Mouse (Mus musculus) spleen, postnatal 36 days (tissue): ENCODE measurements around the gene Zfx.

Source experiments
- DNase-seq, 2 experiments: peaks; one replicate each; pipeline ENCODE4 v3.0.0; 2022; ENCODE audit warnings: low spot score in 2 of 2, mixed read lengths in 1 of 2

The Zfx gene

DNA sequence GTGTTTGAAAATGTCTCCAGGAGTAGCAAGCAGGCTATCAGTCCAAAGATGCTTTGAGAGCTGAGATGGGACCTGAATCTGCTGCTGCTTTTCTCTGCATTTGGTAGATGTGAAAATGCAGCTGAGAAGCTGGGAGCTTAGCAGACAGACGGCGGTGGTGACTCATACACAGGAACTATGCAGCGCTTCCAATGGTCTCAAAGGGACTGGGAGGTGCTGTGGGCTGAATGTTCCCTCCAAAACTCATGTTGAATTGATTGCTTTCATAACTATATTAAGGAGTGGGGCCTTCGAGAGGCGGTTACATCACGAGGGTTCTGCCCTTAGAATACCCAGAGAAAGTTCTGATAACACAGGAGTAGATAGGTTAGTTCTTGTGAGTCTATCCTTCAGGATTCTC, 62.3 kb downstream of the Zfx start:
- DNase-seq: no peak

DNA sequence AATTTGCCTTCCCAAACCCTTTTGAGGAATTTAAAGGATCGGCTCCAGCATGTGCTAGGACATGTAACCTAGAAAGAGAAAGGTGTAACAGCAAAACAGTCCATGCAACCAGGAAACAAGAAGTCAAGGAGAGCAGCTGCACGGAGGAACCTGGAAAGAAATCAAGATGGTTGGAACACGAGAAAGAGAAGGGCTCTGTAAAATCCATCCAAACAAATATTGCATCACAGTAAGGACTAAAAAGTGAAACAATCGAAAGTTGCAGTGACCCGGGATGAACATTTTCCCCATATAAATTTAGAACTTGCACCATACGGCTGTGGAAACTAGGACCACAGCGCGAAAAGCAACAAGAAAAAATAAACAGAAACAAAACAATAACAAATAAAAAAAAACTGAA, 62.8 kb downstream of the Zfx start:
- DNase-seq: no peak

DNA sequence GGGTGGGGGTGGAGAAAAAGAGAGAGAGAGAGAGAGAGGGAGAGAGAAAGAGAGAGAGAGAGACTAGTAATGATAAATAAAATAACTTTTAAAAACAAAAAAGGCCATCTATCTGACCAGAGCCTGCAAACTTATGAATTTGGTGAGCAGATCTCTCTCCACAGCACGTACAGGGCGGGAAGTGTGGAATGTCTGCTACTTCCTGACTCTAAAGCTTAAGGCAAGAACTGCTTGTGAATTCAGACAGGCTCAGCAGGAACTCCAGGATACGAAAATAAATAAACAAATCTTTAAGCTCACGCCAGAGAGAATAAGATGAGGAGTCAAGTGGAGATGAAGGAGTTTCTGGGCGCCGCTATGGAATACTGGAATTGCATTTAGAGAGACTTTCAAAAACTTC, 64.8 kb downstream of the Zfx start:
- DNase-seq: no peak

DNA sequence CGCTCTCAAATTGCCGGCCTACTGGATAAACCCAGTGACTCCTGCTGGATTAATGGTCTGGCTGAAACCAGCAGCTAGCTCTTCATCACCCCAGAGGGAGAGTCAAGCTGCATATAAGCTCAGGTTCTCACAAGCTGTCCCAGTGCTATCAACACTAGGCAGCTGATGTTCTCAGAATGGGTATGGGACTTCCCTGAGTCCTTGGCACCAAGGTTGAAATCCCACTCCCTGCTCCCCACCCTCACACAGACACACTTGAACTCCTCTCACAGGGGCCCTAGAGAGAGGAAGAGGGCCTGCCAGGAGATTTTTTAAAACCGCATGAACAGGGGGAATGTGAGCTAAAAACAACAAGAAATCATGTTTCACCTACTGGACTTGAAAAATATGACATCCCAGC, 74.5 kb downstream of the Zfx start:
- no peak for DNase-seq

DNA sequence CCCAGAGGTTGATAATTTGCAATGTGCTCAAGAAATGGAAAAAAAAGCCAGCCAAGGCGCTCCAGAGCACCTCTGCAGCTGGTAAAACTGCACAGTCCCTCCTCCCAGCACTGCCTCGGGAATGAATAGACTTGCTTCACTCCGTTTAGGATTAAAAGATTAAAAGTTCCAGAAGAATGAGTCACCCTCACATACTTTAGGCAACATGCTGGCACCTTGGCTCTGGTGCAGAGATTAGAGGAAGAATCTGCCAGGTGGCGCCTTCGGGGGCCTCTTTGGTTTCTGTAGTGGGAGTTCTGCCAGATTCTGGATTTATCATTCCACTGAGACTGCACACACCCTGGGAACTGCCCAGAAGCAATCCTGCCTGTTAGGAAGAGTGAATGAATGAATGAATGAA, 75.5 kb downstream of the Zfx start:
- DNase-seq: no peak

DNA sequence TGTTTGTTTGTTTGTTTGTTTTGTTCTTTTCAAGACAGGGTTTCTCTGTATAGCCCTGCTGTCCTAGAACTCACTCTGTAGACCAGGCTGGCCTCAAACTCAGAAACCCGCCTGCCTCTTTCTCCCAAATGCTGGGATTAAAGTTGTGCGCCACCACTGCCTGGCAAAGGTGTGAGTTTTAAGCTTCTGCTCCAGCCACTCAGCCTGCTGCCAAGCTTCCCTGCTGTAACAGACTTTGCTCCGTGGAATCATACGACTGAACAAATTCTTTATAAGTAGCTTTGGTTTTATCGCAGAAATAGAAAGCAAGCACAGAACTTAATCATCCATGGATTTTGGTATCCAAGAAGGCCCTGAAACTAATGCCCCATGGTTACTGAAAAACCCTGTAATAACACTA, 76.1 kb downstream of the Zfx start:
- DNase-seq: no peak

DNA sequence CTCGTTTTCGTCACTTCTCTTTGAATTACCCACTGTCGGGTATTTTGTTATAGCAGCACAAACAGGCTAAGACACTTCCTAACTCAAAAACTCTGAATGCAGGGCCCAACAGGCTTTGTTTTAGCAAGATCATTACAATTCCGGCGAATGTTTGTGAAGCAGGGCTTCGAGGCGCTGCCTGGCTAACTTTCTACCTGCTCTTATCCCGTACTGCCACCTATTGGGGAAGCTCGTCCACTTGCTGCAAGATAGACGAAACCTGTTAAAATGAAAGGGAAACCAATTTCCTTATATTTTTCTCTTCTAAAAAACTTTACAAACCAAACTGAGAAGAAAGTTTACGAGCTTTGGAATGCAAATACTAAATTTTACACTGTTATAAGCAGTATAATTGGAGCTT, 90.6 kb downstream of the Zfx start:
- DNase-seq: peak; percentile 48 to 56

DNA sequence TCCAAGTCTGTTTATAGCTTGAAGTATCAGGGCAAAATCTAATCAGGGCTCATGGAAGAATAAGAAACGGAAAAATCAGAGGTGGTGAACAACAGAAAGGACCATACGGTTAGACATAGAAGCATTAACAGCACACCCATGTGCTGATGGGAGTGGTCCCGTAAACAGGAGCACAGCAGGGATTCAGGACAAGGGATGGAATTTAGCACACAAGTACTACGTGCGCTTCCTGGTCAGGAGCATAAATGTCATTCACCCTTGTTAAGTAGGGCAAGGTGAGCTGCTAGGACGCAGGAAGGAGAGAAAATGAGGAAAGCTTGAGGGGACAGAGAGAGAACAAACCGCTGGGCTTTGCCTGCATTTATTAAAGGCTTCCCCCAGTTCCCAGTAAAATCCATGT, 93.4 kb downstream of the Zfx start:
- DNase-seq: no peak
